Mouse (Mus musculus) C2C12 (cell line): ENCODE measurements around the gene Daam1. TPM values are rescaled to one million over a fixed set of nuclear protein-coding genes. Genes with fewer than 3 reads are reported as not detected.

ENCODE experiments used
- H3K27me3 ChIP-seq: one replicate; pipeline ENCODE4 v1.6.1; 2011; ENCODE audit not compliant: control insufficient read depth, insufficient read depth, insufficient read length
- H3K36me3 ChIP-seq: one replicate; pipeline ENCODE4 v1.6.1; 2011; ENCODE audit not compliant: control insufficient read depth, insufficient read depth
- H3K4me3 ChIP-seq: one replicate; pipeline ENCODE4 v1.5.1; 2011; ENCODE audit warnings: mild to moderate bottlenecking, control low read depth; ENCODE audit not compliant: poor library complexity, insufficient read depth, severe bottlenecking
- H3K79me2 ChIP-seq: one replicate; pipeline ENCODE4 v1.6.1; 2011; ENCODE audit not compliant: control insufficient read depth, insufficient read depth
- H3K79me3 ChIP-seq: one replicate; pipeline ENCODE4 v1.6.1; 2011; ENCODE audit warnings: low read depth, control low read depth
- H3ac ChIP-seq: one replicate; pipeline ENCODE3; 2011; ENCODE audit warnings: low read depth; ENCODE audit not compliant: control insufficient read depth, insufficient read length
- CEBPB ChIP-seq: IDR thresholded peaks from one replicate; pipeline ENCODE4 v1.6.1; 2011; ENCODE audit warnings: low read depth, mild to moderate bottlenecking, control low read depth, moderate library complexity
- CTCF ChIP-seq: IDR thresholded peaks from one replicate; pipeline ENCODE4 v1.5.1; 2011; ENCODE audit not compliant: control insufficient read depth, insufficient read depth, insufficient read length
- FOSL1 ChIP-seq: IDR thresholded peaks from one replicate; pipeline ENCODE4 v1.8.0; 2011; ENCODE audit warnings: mild to moderate bottlenecking, low read length; ENCODE audit not compliant: poor library complexity, insufficient read depth, severe bottlenecking
- MAX ChIP-seq: IDR thresholded peaks from one replicate; pipeline ENCODE4 v1.6.1; 2011; ENCODE audit warnings: mild to moderate bottlenecking, control low read depth
- MYOD1 ChIP-seq: IDR thresholded peaks from one replicate; pipeline ENCODE4 v1.6.1; 2011; ENCODE audit warnings: low read depth; ENCODE audit not compliant: control insufficient read depth, insufficient read length
- MYOG ChIP-seq: IDR thresholded peaks from one replicate; pipeline ENCODE4 v1.6.1; 2011; ENCODE audit not compliant: control insufficient read depth, insufficient read length; ENCODE audit errors: extremely low read depth
- USF1 ChIP-seq: IDR thresholded peaks from one replicate; pipeline ENCODE4 v1.6.1; 2011; ENCODE audit warnings: low read depth, mild to moderate bottlenecking, control low read depth, moderate library complexity
- polyA plus RNA-seq: library from polyadenylated mRNA; unstranded; fragments of >200 nt; fragmentation: generic; extraction: Trizol; gene quantifications from one replicate; pipeline ENCODE4 v1.2.1, GENCODE M21; 2012; ENCODE audit warnings: missing spikeins

Gene Daam1
- polyA plus RNA-seq, 1 experiment: 3.2 TPM

- H3K27me3 ChIP-seq: no peaks in the 10 kb centered on the region
- TF ChIP-seq MYOD1 (no peak), USF1 (no peak), CTCF (no peak), MYOG (no peak), CEBPB (no peak), FOSL1 (no peak), MAX (no peak)
- peaks cover 5% of the 10 kb centered on the region for H3K79me3 ChIP-seq
- H3ac ChIP-seq: no peak overlapping the region
- H3K79me2 ChIP-seq: no peaks in the 10 kb centered on the region
- peaks cover 10% of the 10 kb centered on the region for H3K36me3 ChIP-seq
- no peak overlapping the region for H3K4me3 ChIP-seq
These were observed 88.3 kb downstream of the Daam1 start for GRCm38 (mm10) chr12:71919156-71919555.

DNA sequence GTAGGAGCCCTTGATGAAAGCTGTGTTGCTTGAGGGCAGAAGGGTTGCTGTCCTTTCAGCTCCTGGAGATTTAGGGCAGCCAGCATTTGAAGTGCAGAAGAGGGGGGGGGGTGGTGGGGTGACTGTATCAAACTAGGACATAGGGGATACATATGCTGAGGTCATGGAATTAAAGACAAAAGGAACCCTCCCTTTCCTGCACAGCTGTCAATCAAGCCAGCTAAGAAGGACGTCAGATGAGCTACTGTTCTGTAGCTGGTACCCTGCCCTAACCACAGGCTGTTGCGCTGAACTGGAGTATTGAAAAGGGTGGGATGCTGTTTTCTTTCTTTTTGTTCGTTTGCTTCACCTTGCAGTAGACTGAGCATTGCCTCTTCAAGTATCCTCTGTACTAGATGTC lies 89.1 kb downstream of the Daam1 start:
- no peak for TF ChIP-seq USF1
- no peak for TF ChIP-seq MYOD1
- no peak for TF ChIP-seq CEBPB
- TF ChIP-seq MYOG: no peak
- no peak for TF ChIP-seq MAX
- TF ChIP-seq CTCF: no peak
- no peaks in the 10 kb centered on the region for H3K79me2 ChIP-seq
- peaks cover 10% of the 10 kb centered on the region for H3K36me3 ChIP-seq
- no peak overlapping the region for H3ac ChIP-seq
- H3K27me3 ChIP-seq: no peaks in the 10 kb centered on the region
- H3K4me3 ChIP-seq: no peak overlapping the region
- peaks cover 5% of the 10 kb centered on the region for H3K79me3 ChIP-seq

GRCm38 (mm10) chr12:71922827-71923381 lies 92.0 kb downstream of the Daam1 start:
- TF ChIP-seq MAX (no peak), USF1 (no peak), CTCF (no peak), MYOD1 (no peak), FOSL1 (no peak), MYOG (no peak)
- no peak overlapping the region for H3ac ChIP-seq
- no peak overlapping the region for H3K4me3 ChIP-seq
- H3K79me3 ChIP-seq: peaks cover 7% of the 10 kb centered on the region
- H3K27me3 ChIP-seq: no peaks in the 10 kb centered on the region
- no peaks in the 10 kb centered on the region for H3K36me3 ChIP-seq
- H3K79me2 ChIP-seq: no peaks in the 10 kb centered on the region

DNA sequence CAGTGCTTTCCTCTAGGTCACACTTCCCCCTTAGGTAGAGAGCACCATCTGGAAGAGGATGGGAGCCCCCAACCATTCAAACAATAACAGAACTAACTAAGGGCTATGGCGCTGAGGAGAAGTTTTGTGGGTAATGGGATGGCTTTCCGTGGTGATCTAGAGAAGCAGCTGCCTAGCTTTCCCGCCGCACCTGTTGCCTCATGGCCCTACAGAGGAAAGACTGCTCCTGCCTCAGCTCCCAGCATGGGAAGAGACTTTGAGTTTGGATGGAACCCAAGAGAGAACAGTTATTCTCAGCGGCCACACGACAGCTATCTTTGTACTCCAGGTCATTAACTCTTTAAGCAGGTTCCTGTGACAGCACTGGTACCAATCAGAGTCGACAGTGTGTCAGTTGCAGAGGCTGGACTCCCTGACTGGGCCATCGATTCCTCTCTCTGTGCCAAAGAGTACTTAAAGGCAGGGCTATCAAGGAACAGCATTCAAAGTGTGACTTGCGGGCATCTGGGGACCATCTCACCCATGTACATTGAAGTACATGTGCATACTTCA lies 94.2 kb downstream of the Daam1 start:
- Histone ChIP-seq H3K36me3 (no peaks in the 10 kb centered on the region), H3K27me3 (no peaks in the 10 kb centered on the region), H3K79me2 (no peaks in the 10 kb centered on the region), H3ac (no peak overlapping the region), H3K79me3 (peaks cover 7% of the 10 kb centered on the region), H3K4me3 (no peak overlapping the region)
- TF ChIP-seq MYOG: no peak
- no peak for TF ChIP-seq USF1
- no peak for TF ChIP-seq FOSL1
- TF ChIP-seq CTCF: no peak
- TF ChIP-seq MYOD1: no peak
- TF ChIP-seq MAX: no peak
- TF ChIP-seq CEBPB: no peak

GRCm38 (mm10) chr12:71925990-71926700 lies 95.3 kb downstream of the Daam1 start:
- Histone ChIP-seq H3K79me2 (peaks cover 2% of the 10 kb centered on the region), H3ac (no peak overlapping the region), H3K27me3 (no peaks in the 10 kb centered on the region), H3K36me3 (no peaks in the 10 kb centered on the region), H3K79me3 (peaks cover 5% of the 10 kb centered on the region), H3K4me3 (no peak overlapping the region)
- TF ChIP-seq MYOG (no peak), CEBPB (no peak), MAX (no peak), MYOD1 (no peak), CTCF (no peak), FOSL1 (no peak), USF1 (no peak)

DNA sequence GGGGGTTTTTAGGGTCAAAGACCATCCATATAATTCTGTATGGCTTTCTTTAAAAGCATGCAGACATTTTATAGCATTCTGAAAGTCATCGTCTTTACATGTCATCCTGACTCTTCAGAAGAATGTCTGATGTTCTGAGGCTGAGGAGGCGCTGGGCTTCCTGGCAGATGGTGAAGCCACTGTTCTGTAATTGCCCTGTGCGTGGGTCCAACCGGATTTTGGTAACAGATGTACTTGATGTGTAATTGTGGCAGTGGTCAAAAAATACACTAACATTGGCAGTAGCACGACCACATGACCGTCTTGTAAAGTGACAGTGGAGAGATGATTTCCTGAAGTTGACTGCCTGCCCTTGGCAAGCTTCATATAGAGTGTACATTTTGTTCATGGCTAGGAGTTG lies 97.2 kb downstream of the Daam1 start:
- Histone ChIP-seq H3K36me3 (no peaks in the 10 kb centered on the region), H3K4me3 (no peak overlapping the region), H3K79me2 (peaks cover 6% of the 10 kb centered on the region), H3ac (no peak overlapping the region), H3K79me3 (peaks cover 4% of the 10 kb centered on the region), H3K27me3 (no peaks in the 10 kb centered on the region)
- TF ChIP-seq CTCF (no peak), USF1 (no peak), CEBPB (no peak)
